Mouse (Mus musculus) intestine, embryonic 14.5 days (tissue): ENCODE measurements around the gene Ppfia4. TPM values are rescaled to one million over a fixed set of nuclear protein-coding genes. Genes with fewer than 3 reads are reported as not detected.
A peak's percentile ranks its signal among the peaks of the same experiment; 100 is the strongest.

Experiments used
- ATAC-seq: fragments of 200-750 bp; cut with Nextera tagmentation; replicated peaks from 2 replicates; pipeline ENCODE4 v1.8.0; 2017; ENCODE audit warnings: low read depth, moderate number of reproducible peaks, moderate TSS enrichment, moderate library complexity; ENCODE audit not compliant: low FRiP score, low TSS enrichment
- DNase-seq: peaks from one replicate; pipeline ENCODE4 v3.0.0-alpha.2; 2018; ENCODE audit warnings: low spot score
- H3K27ac ChIP-seq: fragments of 300-500 bp; sonication (generic); 2 replicates; pipeline ENCODE4 v1.5.1; 2014; ENCODE audit warnings: low read depth, mild to moderate bottlenecking, control low read depth
- H3K27me3 ChIP-seq: fragments of 300-500 bp; sonication (generic); replicated peaks from 2 replicates; pipeline ENCODE4 v1.6.1; 2014; ENCODE audit warnings: low read length, control low read depth; ENCODE audit not compliant: control insufficient read depth, insufficient read depth
- H3K36me3 ChIP-seq: fragments of 300-500 bp; sonication (generic); 2 replicates; pipeline ENCODE4 v1.6.1; 2014; ENCODE audit warnings: low read length, control low read depth; ENCODE audit not compliant: control insufficient read depth, insufficient read depth
- H3K4me1 ChIP-seq: fragments of 300-500 bp; sonication (generic); replicated peaks from 2 replicates; pipeline ENCODE4 v1.6.1; 2014; ENCODE audit warnings: low read length, control low read depth, mixed read lengths; ENCODE audit not compliant: control insufficient read depth, insufficient read depth
- H3K4me2 ChIP-seq: fragments of 300-500 bp; sonication (generic); 2 replicates; pipeline ENCODE4 v1.6.1; 2014; ENCODE audit warnings: low read length
- H3K4me3 ChIP-seq: fragments of 300-500 bp; sonication (generic); 2 replicates; pipeline ENCODE4 v1.5.1; 2014; ENCODE audit warnings: low read depth, low read length, control low read depth, mixed read lengths
- H3K9ac ChIP-seq: fragments of 300-500 bp; sonication (generic); 2 replicates; pipeline ENCODE4 v1.6.1; 2014; ENCODE audit warnings: mild to moderate bottlenecking, low read length
- H3K9me3 ChIP-seq: fragments of 300-500 bp; sonication (generic); 2 replicates; pipeline ENCODE4 v1.6.1; 2016; ENCODE audit warnings: low read length, control low read depth; ENCODE audit not compliant: control insufficient read depth
- whole genome bisulfite sequencing: fragments of 180-500 bp; shearing (Covaris S2); extraction: QIAGEN DNeasy Blood & Tissue Kit; methylation state at CpG from one replicate; pipeline ENCODE4 v1.1.7; 2014; 5-methylcytosine and 5-hydroxymethylcytosine counted together
- polyA plus RNA-seq: library from polyadenylated mRNA; unstranded; fragments of >200 nt; fragmentation: Nextera tagmentation; extraction: Ambion mirVana; gene quantifications from 2 replicates; pipeline ENCODE4 v1.2.1, GENCODE M21; 2014

The Ppfia4 gene
- polyA plus RNA-seq, 1 experiment from 2014 or later, result 4.3 TPM

DNA sequence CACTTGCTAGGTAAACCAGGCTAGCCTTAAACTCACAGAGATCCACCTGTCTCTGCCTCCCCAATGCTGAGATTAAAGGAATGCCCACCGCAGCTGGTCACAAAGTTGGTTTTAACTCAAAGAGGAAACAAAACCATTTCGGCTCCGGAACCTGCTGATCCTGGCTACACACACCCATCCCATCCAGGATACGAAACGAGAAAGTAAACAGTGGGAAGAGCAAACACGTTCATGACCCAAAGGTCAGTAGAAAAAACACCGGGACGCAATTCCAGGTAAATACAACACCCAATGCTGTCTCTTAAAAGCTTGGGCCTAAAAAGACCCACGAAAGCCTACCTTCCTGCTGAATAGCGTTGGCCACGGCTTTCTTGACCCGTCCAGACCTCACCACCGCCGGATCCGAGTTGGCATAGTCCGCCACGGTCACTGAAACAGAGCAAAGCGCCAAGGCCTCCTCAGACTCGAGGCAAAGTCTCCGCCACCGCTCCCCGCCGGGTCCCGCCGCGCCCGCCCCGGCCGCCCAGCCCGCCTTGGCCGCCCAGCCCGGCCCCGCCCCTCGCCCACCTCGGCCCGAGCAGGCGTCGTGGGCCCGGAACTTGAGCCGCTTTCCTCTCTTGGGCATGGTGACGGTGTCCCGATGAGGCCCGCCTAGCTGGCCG lies 28.6 kb upstream of the Ppfia4 start:
- peaks cover 43% of the 10 kb centered on the region for H3K36me3 ChIP-seq
- no peaks in the 10 kb centered on the region for H3K9me3 ChIP-seq
- H3K27me3 ChIP-seq, result no peaks in the 10 kb centered on the region
- H3K4me1 ChIP-seq, result peaks cover 7% of the 10 kb centered on the region
- peak overlapping the region; percentile 97 for H3K4me3 ChIP-seq
- DNase-seq, result no peak
- peak; percentile 87 for ATAC-seq
- H3K9ac ChIP-seq, result peak overlapping the region; percentile 94
- peak overlapping the region; percentile 87 for H3K4me2 ChIP-seq
- H3K27ac ChIP-seq, result peak overlapping the region; percentile 82
- under 1% methylated on average over 39 of the region's 44 CpGs for WGBS

DNA sequence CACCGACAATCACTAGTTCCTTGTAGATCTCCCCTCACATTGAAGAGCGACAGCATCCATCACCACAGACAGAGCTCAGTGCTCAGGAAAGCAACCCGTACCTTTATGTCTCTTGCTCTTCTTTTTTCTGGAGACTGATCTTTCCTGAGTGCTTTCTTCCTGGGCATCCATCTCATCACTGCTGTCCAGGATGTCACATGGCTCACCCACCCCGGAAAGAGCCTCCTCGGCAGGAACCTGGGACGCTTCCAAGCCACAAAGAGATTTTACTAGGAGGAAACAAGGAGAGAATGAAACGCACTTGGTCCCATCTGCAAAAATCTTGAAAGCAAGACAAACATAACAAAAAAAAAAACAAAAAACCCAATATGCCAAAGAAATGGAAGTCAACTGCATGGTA lies 27.9 kb upstream of the Ppfia4 start:
- peak overlapping the region; percentile 87 for H3K4me2 ChIP-seq
- peaks cover 50% of the 10 kb centered on the region for H3K36me3 ChIP-seq
- WGBS, result 72% methylated on average over 7 of the region's 7 CpGs
- peak overlapping the region; percentile 97 for H3K4me3 ChIP-seq
- H3K27me3 ChIP-seq, result no peaks in the 10 kb centered on the region
- H3K4me1 ChIP-seq, result peaks cover 7% of the 10 kb centered on the region
- DNase-seq (no peak), ATAC-seq (no peak)
- no peak overlapping the region for H3K27ac ChIP-seq
- no peaks in the 10 kb centered on the region for H3K9me3 ChIP-seq
- peak overlapping the region; percentile 94; the same call in 1 of the 2 replicates for H3K9ac ChIP-seq

DNA sequence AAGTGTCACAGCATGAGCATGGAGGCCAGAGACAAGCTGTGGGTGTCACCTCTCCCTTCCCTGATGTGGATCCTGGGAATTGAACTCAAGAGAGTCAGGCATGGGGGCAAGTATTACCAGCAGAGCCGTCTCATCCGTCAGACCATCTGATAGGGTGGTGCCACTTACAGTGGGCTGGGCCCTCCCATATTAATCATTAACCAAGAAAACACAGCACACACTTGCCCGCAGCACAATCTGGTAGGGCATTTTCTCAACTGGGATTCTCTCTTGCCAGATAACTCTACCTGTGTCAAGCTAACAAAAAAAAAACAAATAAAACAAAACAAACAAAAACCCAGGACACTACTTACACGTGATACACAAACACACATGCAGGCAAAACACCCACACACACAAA lies 24.7 kb upstream of the Ppfia4 start:
- ATAC-seq (no peak), DNase-seq (no peak)
- WGBS, result 54% methylated on average over 4 of the region's 4 CpGs
- Histone ChIP-seq H3K27me3 (no peaks in the 10 kb centered on the region), H3K4me2 (no peak overlapping the region), H3K36me3 (peaks cover 81% of the 10 kb centered on the region), H3K9me3 (no peaks in the 10 kb centered on the region), H3K9ac (no peak overlapping the region), H3K27ac (no peak overlapping the region), H3K4me1 (peaks cover 7% of the 10 kb centered on the region), H3K4me3 (no peak overlapping the region)

DNA sequence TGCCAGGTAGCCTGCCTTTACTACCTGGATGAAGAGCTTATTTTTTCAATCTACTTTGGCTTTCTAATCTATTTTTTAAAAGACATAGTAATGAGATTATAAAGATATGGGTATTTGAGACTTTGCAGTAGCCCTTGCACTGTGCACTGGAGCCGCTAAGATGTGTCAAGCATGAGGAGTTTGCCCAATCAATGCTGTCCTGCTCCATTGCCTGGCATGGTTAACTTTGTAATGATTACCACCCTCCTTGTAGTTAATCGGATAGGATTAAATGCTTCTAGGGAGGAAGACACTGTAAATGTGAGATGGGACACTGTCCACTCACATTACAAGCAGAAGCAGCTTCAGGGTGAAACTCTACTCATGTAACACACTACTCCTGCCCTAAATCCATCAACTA lies 20.6 kb upstream of the Ppfia4 start:
- H3K36me3 ChIP-seq, result peaks cover 96% of the 10 kb centered on the region
- no peak overlapping the region for H3K9ac ChIP-seq
- H3K27me3 ChIP-seq, result no peaks in the 10 kb centered on the region
- H3K27ac ChIP-seq, result no peak overlapping the region
- WGBS, result 94% methylated on average over 2 of the region's 2 CpGs
- H3K4me2 ChIP-seq, result no peak overlapping the region
- no peak for ATAC-seq
- DNase-seq, result no peak
- H3K4me3 ChIP-seq, result no peak overlapping the region
- no peaks in the 10 kb centered on the region for H3K4me1 ChIP-seq
- no peaks in the 10 kb centered on the region for H3K9me3 ChIP-seq

DNA sequence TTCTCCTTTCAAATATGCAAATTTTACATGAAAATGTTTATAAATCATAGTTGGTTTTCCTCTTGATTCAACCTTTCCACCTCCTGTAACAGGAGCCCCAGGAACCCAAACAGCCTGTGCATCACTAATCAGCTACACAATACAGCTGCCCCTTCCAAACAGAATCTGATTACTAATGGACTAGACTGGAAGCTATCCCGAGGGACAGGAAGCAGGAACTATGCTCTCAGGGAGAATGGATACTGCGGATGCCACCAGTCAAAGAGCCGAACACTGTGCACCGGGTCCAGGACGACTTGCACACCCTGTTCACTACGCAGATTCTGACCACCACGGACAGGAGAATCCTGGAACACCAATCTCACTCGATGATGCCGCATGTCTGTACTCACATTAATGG lies 15.1 kb upstream of the Ppfia4 start:
- Histone ChIP-seq H3K9me3 (no peaks in the 10 kb centered on the region), H3K9ac (no peak overlapping the region), H3K27me3 (no peaks in the 10 kb centered on the region), H3K27ac (no peak overlapping the region), H3K36me3 (peaks cover 66% of the 10 kb centered on the region), H3K4me3 (no peak overlapping the region), H3K4me2 (no peak overlapping the region), H3K4me1 (no peaks in the 10 kb centered on the region)
- no peak for DNase-seq
- ATAC-seq, result no peak
- 86% methylated on average over 9 of the region's 9 CpGs for WGBS

DNA sequence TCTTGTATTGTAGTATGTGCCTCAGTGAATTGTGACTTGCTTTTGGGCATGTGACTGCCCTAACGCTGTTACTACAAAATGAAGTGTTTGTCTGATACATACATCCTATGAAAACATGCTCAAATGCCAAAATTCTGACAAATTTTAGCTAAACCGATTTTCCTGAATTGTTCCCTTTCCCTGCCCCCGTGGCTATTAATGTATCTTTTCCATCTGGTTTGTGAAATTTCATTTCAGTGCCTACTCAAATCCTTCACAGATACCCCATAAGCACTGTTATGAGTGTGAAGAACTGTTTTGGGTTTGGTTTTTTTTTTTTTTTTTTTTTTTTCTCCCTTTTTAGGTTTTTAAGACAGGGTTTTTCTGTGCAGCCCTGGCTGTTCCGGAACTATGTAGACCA lies 12.3 kb upstream of the Ppfia4 start:
- ATAC-seq (no peak), DNase-seq (no peak)
- peak overlapping the region; percentile 6; the same call in 1 of the 2 replicates for H3K27ac ChIP-seq
- no peaks in the 10 kb centered on the region for H3K9me3 ChIP-seq
- no peaks in the 10 kb centered on the region for H3K27me3 ChIP-seq
- H3K9ac ChIP-seq, result no peak overlapping the region
- no peaks in the 10 kb centered on the region for H3K4me1 ChIP-seq
- H3K4me3 ChIP-seq, result peak overlapping the region; percentile 41
- peaks cover 39% of the 10 kb centered on the region for H3K36me3 ChIP-seq
- peak overlapping the region; percentile 87 for H3K4me2 ChIP-seq
- WGBS, result 70% methylated on average over 4 of the region's 4 CpGs

DNA sequence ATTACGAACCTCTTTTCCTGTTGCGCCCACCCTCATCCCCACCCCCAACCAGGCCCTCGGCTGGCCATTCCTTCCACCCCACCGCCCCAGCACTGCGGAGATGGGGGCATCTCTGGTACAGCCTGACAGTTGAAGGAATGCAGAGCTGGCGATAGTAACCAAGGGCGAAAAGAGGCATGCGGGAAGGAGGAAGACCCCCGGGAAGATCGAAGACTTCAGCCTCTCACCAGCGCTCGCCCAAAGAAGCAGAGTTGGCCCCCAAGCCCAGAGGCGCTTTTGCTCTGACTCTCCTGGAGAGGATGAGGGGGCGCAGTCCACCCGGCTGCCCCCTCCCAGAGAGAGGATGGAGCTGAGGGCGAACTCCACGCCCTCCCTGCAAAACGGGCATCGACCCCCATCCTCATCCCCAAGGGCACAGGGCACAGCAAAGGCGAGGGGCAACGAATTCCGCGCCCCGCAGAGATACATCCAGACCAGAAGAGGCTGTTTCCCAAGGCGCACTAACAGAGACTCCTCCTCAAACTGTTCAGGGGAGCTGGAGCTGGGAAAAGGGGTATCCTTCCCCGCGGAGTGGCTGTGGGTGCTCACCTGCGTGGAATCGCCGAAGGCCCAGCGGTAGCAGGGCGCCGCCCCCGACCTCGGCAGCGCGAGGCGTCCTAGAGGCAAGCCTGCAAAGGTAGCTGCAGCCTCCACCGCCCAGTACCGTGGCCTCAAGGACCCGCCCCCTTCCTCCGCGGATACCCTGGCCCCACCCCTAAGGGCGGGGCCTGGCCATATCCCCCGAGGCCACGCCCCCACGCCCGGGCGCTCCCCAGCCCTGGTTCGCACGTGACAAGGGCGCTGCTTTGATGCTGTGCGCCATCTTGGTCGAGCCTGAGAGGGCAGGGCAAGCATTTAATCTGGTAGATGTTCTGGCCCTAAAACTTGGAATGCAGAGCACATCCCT lies 11.6 kb upstream of the Ppfia4 start:
- Histone ChIP-seq H3K4me2 (peak overlapping the region; percentile 87), H3K9ac (peak overlapping the region; percentile 36), H3K36me3 (peaks cover 31% of the 10 kb centered on the region), H3K27ac (peak overlapping the region; percentile 6; the same call in 1 of the 2 replicates), H3K27me3 (no peaks in the 10 kb centered on the region), H3K4me3 (peak overlapping the region; percentile 41), H3K9me3 (no peaks in the 10 kb centered on the region), H3K4me1 (no peaks in the 10 kb centered on the region)
- WGBS, result under 1% methylated on average over 54 of the region's 54 CpGs
- peak; percentile 97 for DNase-seq
- peak; percentile 93 for ATAC-seq

DNA sequence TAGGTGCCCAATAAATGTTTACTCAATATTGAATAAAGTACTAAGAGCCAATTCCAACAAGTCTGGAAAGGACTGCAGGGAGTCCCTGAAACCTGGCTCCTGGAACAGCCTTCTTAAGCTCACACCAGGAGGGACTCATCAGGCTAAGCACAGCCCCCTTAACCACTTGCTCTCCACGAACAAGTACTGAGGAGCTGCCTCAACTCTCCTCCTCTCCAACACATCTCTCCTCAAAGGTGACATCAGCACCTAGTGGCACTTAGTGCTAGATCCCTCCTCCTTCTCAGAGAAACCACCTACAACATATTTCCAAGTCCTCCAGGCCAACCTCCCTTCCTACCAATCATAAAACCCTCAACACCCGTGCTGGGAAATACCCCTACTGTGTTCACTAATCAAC lies 10.8 kb upstream of the Ppfia4 start:
- Histone ChIP-seq H3K4me1 (no peaks in the 10 kb centered on the region), H3K36me3 (peaks cover 26% of the 10 kb centered on the region), H3K4me3 (peak overlapping the region; percentile 41; the same call in 1 of the 2 replicates), H3K27ac (no peak overlapping the region), H3K4me2 (peak overlapping the region; percentile 87), H3K9me3 (no peaks in the 10 kb centered on the region), H3K9ac (no peak overlapping the region), H3K27me3 (no peaks in the 10 kb centered on the region)
- ATAC-seq (no peak), DNase-seq (no peak)
- whole genome bisulfite sequencing, result 9% methylated on average over 2 of the region's 2 CpGs
